Mouse (Mus musculus) ES-E14 (cell line): Measurements from ENCODE around the gene Smarcd1. TPM values are rescaled to one million over a fixed set of nuclear protein-coding genes. Genes with fewer than 3 reads are reported as not detected.

Experiments used
- DNase-seq: peaks from one replicate; pipeline ENCODE4 v3.0.0-alpha.2; 2013; ENCODE audit warnings: low read depth, low spot score
- H3K27ac ChIP-seq: 2 replicates; pipeline ENCODE4 v1.5.1; 2012; ENCODE audit warnings: low read depth, mild to moderate bottlenecking, low read length, moderate library complexity, mixed read lengths; ENCODE audit not compliant: poor library complexity, insufficient read depth, severe bottlenecking
- H3K36me3 ChIP-seq: 2 replicates; pipeline ENCODE4 v1.6.1; 2012; ENCODE audit warnings: mild to moderate bottlenecking, low read length, moderate library complexity, mixed read lengths; ENCODE audit not compliant: control insufficient read depth, poor library complexity, insufficient read depth, severe bottlenecking
- H3K4me1 ChIP-seq, 2 experiments: fragments of 150-350 bp in 1 of 2; sonication (generic) in 1 of 2; 2 replicates each; pipeline ENCODE4 v1.6.1; 2012; ENCODE audit warnings: low read length in 2 of 2, mild to moderate bottlenecking in 1 of 2, mixed read lengths in 1 of 2; ENCODE audit not compliant: control insufficient read depth in 2 of 2, insufficient read depth in 2 of 2, poor library complexity in 1 of 2
- H3K4me3 ChIP-seq, 2 experiments: fragments of 150-350 bp in 1 of 2; sonication (generic) in 1 of 2; 2 replicates each; pipeline ENCODE4 v1.5.1; 2012; ENCODE audit warnings: low read length in 2 of 2, low read depth in 1 of 2, mild to moderate bottlenecking in 1 of 2, mixed read lengths in 1 of 2; ENCODE audit not compliant: insufficient read depth in 1 of 2, poor library complexity in 1 of 2, severe bottlenecking in 1 of 2
- H3K9ac ChIP-seq: 2 replicates; pipeline ENCODE4 v1.6.1; 2012; ENCODE audit warnings: low read depth, mild to moderate bottlenecking, low read length, mixed read lengths; ENCODE audit not compliant: poor library complexity, insufficient read depth, severe bottlenecking
- H3K9me3 ChIP-seq: fragments of 150-350 bp; sonication (generic); 2 replicates; pipeline ENCODE4 v1.6.1; 2012; ENCODE audit warnings: low read depth, mild to moderate bottlenecking, low read length; ENCODE audit not compliant: control insufficient read depth, insufficient read depth
- CHD2 ChIP-seq: IDR thresholded peaks from 2 replicates; pipeline ENCODE4 v1.6.1; 2014; ENCODE audit warnings: mild to moderate bottlenecking, low read depth, low read length, inconsistent platforms
- HCFC1 ChIP-seq: IDR thresholded peaks from 2 replicates; pipeline ENCODE4 v1.6.1; 2012; ENCODE audit warnings: low read length, inconsistent platforms, borderline replicate concordance; ENCODE audit not compliant: insufficient read depth
- MAFK ChIP-seq: IDR thresholded peaks from 2 replicates; pipeline ENCODE4 v1.6.1; 2014; ENCODE audit warnings: mild to moderate bottlenecking, low read depth, low read length, inconsistent platforms; ENCODE audit not compliant: insufficient read depth
- ZC3H11A ChIP-seq: IDR thresholded peaks from 2 replicates; pipeline ENCODE4 v1.6.1; 2012; ENCODE audit warnings: low read depth, mild to moderate bottlenecking, inconsistent platforms, low read length, borderline replicate concordance
- ZNF384 ChIP-seq: IDR thresholded peaks from 2 replicates; pipeline ENCODE4 v1.6.1; 2012; ENCODE audit warnings: low read depth, low read length, inconsistent platforms
- in situ Hi-C, 2 experiments: fragments of 600-800 bp; cut with MboI; formaldehyde crosslinking; loops; one replicate each; pipeline ENCODE4 v1.15.1; 2025; ENCODE audit warnings: low sequenced_read_pairs in 2 of 2, inconsistent platforms in 1 of 2; ENCODE audit not compliant: unreplicated experiment in 2 of 2
- total RNA-seq: library from RNA; depleted of rRNA; stranded (reverse); fragments of 300-350 nt; gene quantifications from 2 replicates; pipeline ENCODE4 v1.2.3, GENCODE M21; 2012

The Smarcd1 gene
- total RNA-seq, 1 experiment = 76.3 TPM

GRCm38 (mm10) chr15:99713569-99713968, 11.6 kb downstream of the Smarcd1 start:
- Histone ChIP-seq H3K4me3 (no peak overlapping the region), H3K27ac (peak overlapping the region; percentile 10; the same call in 1 of the 2 replicates), H3K9ac (peak overlapping the region; percentile 6; the same call in 1 of the 2 replicates), H3K9me3 (no peaks in the 10 kb centered on the region), H3K4me1 (peaks cover 0 to 27% of the 10 kb centered on the region in 2 experiments; a peak in 3 of 4 replicates), H3K36me3 (peaks cover 42% of the 10 kb centered on the region)
- in situ Hi-C loops = loop anchor here in 1 of 2 experiments (10.0 kb wide), 1 partner anchor 191 kb away; no protein-coding TSS in a partner anchor
- DNase-seq = no peak
- TF ChIP-seq MAFK = no peak

GRCm38 (mm10) chr15:99714206-99714605, 12.3 kb downstream of the Smarcd1 start:
- Histone ChIP-seq H3K27ac (no peak overlapping the region), H3K9me3 (no peaks in the 10 kb centered on the region), H3K4me3 (no peak overlapping the region), H3K4me1 (peaks cover 0 to 27% of the 10 kb centered on the region in 2 experiments; a peak in 3 of 4 replicates), H3K9ac (no peak overlapping the region), H3K36me3 (peaks cover 37% of the 10 kb centered on the region)
- in situ Hi-C loops = loop anchor here in 1 of 2 experiments (10.0 kb wide), 1 partner anchor 191 kb away; no protein-coding TSS in a partner anchor
- TF ChIP-seq CHD2 = no peak
- TF ChIP-seq ZNF384 = no peak
- no peak for TF ChIP-seq HCFC1
- TF ChIP-seq MAFK = no peak
- no peak for TF ChIP-seq ZC3H11A
- DNase-seq = no peak

DNA sequence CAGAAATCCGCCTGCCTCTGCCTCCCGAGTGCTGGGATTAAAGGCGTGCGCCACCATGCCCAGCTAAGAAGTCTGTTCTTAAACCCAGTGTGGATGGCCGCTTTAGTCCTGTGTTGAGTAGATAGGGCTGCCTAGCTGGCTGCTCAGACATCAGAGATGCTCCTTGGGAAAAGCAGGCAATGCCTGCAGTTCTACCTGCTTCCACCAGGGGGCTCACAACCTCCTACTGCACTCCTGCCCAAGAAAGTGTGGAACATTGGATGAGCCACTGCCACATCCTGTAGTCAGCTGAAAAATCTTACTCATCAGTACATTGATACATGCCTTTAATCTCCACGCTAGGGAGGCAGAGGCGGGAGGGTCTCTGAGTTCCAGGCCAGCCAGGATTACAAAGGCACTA, 12.9 kb downstream of the Smarcd1 start:
- DNase-seq = no peak
- in situ Hi-C loops = loop anchor here in 1 of 2 experiments (10.0 kb wide), 1 partner anchor 190 kb away; no protein-coding TSS in a partner anchor

GRCm38 (mm10) chr15:99715361-99715865, 13.5 kb downstream of the Smarcd1 start:
- H3K4me3 ChIP-seq = no peak overlapping the region
- no peak overlapping the region for H3K27ac ChIP-seq
- peaks cover 0 to 29% of the 10 kb centered on the region in 2 experiments; a peak in 3 of 4 replicates for H3K4me1 ChIP-seq
- no peak for TF ChIP-seq CHD2
- TF ChIP-seq MAFK = no peak
- no peak for TF ChIP-seq ZNF384
- no peak for TF ChIP-seq ZC3H11A
- H3K9ac ChIP-seq = no peak overlapping the region
- in situ Hi-C loops = loop anchor here in 1 of 2 experiments (10.0 kb wide), 1 partner anchor 189 kb away; no protein-coding TSS in a partner anchor
- H3K36me3 ChIP-seq = peaks cover 30% of the 10 kb centered on the region
- DNase-seq = no peak
- no peaks in the 10 kb centered on the region for H3K9me3 ChIP-seq

More for the DNA sequence above, 12.9 kb downstream of the Smarcd1 start:
- Histone ChIP-seq H3K4me1 (peaks cover 0 to 28% of the 10 kb centered on the region in 2 experiments; a peak in 3 of 4 replicates), H3K9me3 (no peaks in the 10 kb centered on the region), H3K9ac (no peak overlapping the region), H3K4me3 (no peak overlapping the region), H3K27ac (no peak overlapping the region), H3K36me3 (peaks cover 33% of the 10 kb centered on the region)
- TF ChIP-seq HCFC1 (no peak), ZC3H11A (peak; percentile 20; the same call in 1 of the 2 replicates)
